ENCODE assay signal across 12 mouse cellular contexts in the genomic region with DNA sequence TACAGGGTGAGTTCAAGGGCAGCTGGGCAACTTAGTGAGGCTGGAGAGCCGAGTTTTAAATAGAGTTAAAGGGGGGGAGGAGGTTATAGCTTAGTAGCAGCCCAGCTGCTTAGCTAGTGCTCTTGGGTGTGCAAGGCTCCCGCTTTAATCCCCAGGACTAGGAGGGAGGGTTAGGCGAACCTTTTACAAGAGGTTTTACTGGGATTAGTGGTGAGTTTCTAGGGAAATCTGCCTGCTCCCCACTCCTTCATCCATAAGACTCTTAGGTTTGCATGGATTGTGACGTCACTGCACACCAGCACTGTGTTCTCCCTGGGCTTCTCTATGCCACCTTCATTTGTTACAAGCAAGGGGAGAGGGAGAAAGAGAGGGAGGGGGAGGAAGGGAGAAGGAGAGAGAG.
DNase-seq lines count a peak whose midpoint lies in the region; ATAC-seq and TF ChIP-seq lines count a peak whose summit lies in the region.
"Had no signal": no experiment of that assay in that cellular context is flagged by ENCODE, and none has a peak within 500 bp of the region (broad histone marks: within the 10 kb centered on the region; RNA-seq: fewer than 3 reads in every experiment).

No protein-coding gene starts in this region.

- TF ChIP-seq POLR2A in brain, embryonic 14.5 days (IDR thresholded peaks at IDR 0.05; ENCODE audit: borderline replicate concordance, extremely low read depth, insufficient read depth, insufficient read length, poor library complexity, severe bottlenecking), result no peak

- H3K9me3 ChIP-seq in lung, embryonic 16.5 days (ENCODE audit: control insufficient read depth, low read length), result no peaks in the 10 kb centered on the region
- H3K9me3 ChIP-seq: hindbrain, embryonic 12.5 days; neural tube, embryonic 12.5 days had no signal

- no peaks in the 10 kb centered on the region for H3K36me3 ChIP-seq in lung, embryonic 16.5 days (ENCODE audit: control insufficient read depth, insufficient read depth, low read length)
- H3K36me3 ChIP-seq: hindbrain, embryonic 12.5 days; neural tube, embryonic 12.5 days had no signal

- peaks cover 12% of the 10 kb centered on the region for H3K4me1 ChIP-seq in lung, embryonic 16.5 days (replicated peaks; ENCODE audit: control insufficient read depth, insufficient read depth, low read length)
- H3K4me1 ChIP-seq: neural tube, embryonic 12.5 days had no signal

- no peak overlapping the region for H3K4me3 ChIP-seq in lung, embryonic 16.5 days (ENCODE audit: low read length)
- H3K4me3 ChIP-seq: hindbrain, embryonic 12.5 days; neural tube, embryonic 12.5 days had no signal

- H3K27me3 ChIP-seq in lung, embryonic 16.5 days (ENCODE audit: control insufficient read depth, insufficient read depth, low read depth, low read length), result no peaks in the 10 kb centered on the region
- H3K27me3 ChIP-seq: hindbrain, embryonic 12.5 days; neural tube, embryonic 12.5 days had no signal

- ATAC-seq in lung, embryonic 16.5 days (ENCODE audit: low read depth), result peak; percentile 32; the same call in 1 of the 2 replicates

- H3K9ac ChIP-seq in lung, embryonic 16.5 days (ENCODE audit: low read length), result no peak overlapping the region
- H3K9ac ChIP-seq: hindbrain, embryonic 12.5 days; neural tube, embryonic 12.5 days had no signal

- no peak for TF ChIP-seq CTCF in brain, embryonic 14.5 days (IDR thresholded peaks at IDR 0.05; ENCODE audit: borderline replicate concordance, extremely low read depth, insufficient read depth, insufficient read length)

- intact Hi-C loops in heart, postnatal 14 days (cut with DNase I), result no loop called here

- H3K4me2 ChIP-seq in lung, embryonic 16.5 days (ENCODE audit: low read depth, low read length), result no peak overlapping the region
- H3K4me2 ChIP-seq: hindbrain, embryonic 12.5 days; neural tube, embryonic 12.5 days had no signal

- WGBS in lung, embryonic 16.5 days, result 23% methylated on average over 4 of the region's 4 CpGs

- DNase-seq in heart, adult 11 months, result peak; percentile 43
- DNase-seq in heart, postnatal 14 days, result no peak
- DNase-seq in lung, postnatal 4 days, result no peak
- DNase-seq in brain, embryonic 14.5 days (ENCODE audit: low read depth), result peak; percentile 26
- peak; percentile 29 for DNase-seq in retina, embryonic 14.5 days (ENCODE audit: low spot score)
- no peak for DNase-seq in embryo, embryonic 9.5 days (ENCODE audit: extremely low spot score)
- DNase-seq in layer of hippocampus, postnatal 36 days, result no peak
- DNase-seq: B cell, adult 2 months; cerebellum, postnatal 36 days had no signal

- H3K27ac ChIP-seq in lung, embryonic 16.5 days (ENCODE audit: low read length), result no peak overlapping the region; the same call in 1 of the 2 replicates
- H3K27ac ChIP-seq: hindbrain, embryonic 12.5 days; neural tube, embryonic 12.5 days had no signal

Comparison
In these comparisons a context has a peak if more than half of its experiments do, and no peak if none do; other contexts are left out.
1. DNase-seq: peak in heart, adult 11 months (single experiment), brain, embryonic 14.5 days (single experiment) and retina, embryonic 14.5 days (single experiment); none in heart, postnatal 14 days (0 of 2), lung, postnatal 4 days (0 of 2), embryo, embryonic 9.5 days (single experiment) and layer of hippocampus, postnatal 36 days (0 of 2).